In genomic region chr2:52422871-52423610, GRCm38 (mm10) we compare ENCODE assay signal across 9 mouse cellular contexts. TPM values are rescaled to one million over a fixed set of nuclear protein-coding genes. Genes with fewer than 3 reads are reported as not detected.
DNase-seq lines count a peak whose midpoint lies in the region; ATAC-seq and TF ChIP-seq lines count a peak whose summit lies in the region.
"Had no signal": no experiment of that assay in that cellular context is flagged by ENCODE, and none has a peak within 500 bp of the region (broad histone marks: within the 10 kb centered on the region; RNA-seq: fewer than 3 reads in every experiment).

No protein-coding gene starts in this region.

- H3K27me3 ChIP-seq in spleen, adult 2 months (ENCODE audit: control insufficient read depth, insufficient read depth, low read length): no peaks in the 10 kb centered on the region
- no peaks in the 10 kb centered on the region for H3K27me3 ChIP-seq in liver, embryonic 13.5 days

- ATAC-seq in liver, embryonic 13.5 days (ENCODE audit: low read depth): no peak

- peak overlapping the region; percentile 75 for H3K4me2 ChIP-seq in liver, embryonic 13.5 days

- H3K36me3 ChIP-seq in spleen, adult 2 months (ENCODE audit: control insufficient read depth, insufficient read depth, low read length): no peaks in the 10 kb centered on the region
- no peaks in the 10 kb centered on the region for H3K36me3 ChIP-seq in liver, embryonic 13.5 days

- no peak for TF ChIP-seq POLR2A in spleen, adult 2 months (IDR thresholded peaks at IDR 0.05; ENCODE audit: low read depth, low read length)

- no peak for TF ChIP-seq CTCF in gastrocnemius, adult 2 months (IDR thresholded peaks at IDR 0.05)
- no peak for TF ChIP-seq CTCF in spleen, adult 2 months (IDR thresholded peaks at IDR 0.05; ENCODE audit: extremely low read depth, insufficient read depth, insufficient read length, insufficient replicate concordance)

- H3K27ac ChIP-seq in gastrocnemius, adult 2 months: peak overlapping the region; percentile 95
- H3K27ac ChIP-seq in spleen, adult 2 months (ENCODE audit: insufficient read depth, low read length): peak overlapping the region; percentile 25
- H3K27ac ChIP-seq in liver, embryonic 13.5 days: peak overlapping the region; percentile 93

- H3K4me1 ChIP-seq in spleen, adult 2 months (ENCODE audit: control insufficient read depth, insufficient read depth, insufficient read length): peaks cover 20% of the 10 kb centered on the region; the same call in 1 of the 2 replicates
- peaks cover 63% of the 10 kb centered on the region for H3K4me1 ChIP-seq in liver, embryonic 13.5 days (replicated peaks)

- H3K9ac ChIP-seq in liver, embryonic 13.5 days: peak overlapping the region; percentile 95

- 48% methylated on average over 8 of the region's 8 CpGs for WGBS in spleen, adult 2 months
- WGBS in liver, embryonic 13.5 days (ENCODE audit: insufficient replicate concordance): 30% methylated on average over 8 of the region's 8 CpGs

- DNase-seq in gastrocnemius, adult 2 months: no peak
- no peak for DNase-seq in gastrocnemius, postnatal 10 days
- DNase-seq in spleen, adult 2 months (ENCODE audit: low read depth in 1 of 2, low spot score in 2 of 2): no peak
- DNase-seq in spleen, adult 12 weeks (ENCODE audit: low spot score): no peak
- DNase-seq in liver, embryonic 13.5 days: no peak
- DNase-seq in left cerebral cortex, adult 18-20 months (ENCODE audit: low spot score in 2 of 2): no peak
- DNase-seq in adrenal gland, postnatal 14 days: no peak
- no peak for DNase-seq in frontal cortex, postnatal 10 days (ENCODE audit: low spot score in 2 of 2)
- DNase-seq: thymus, postnatal 25 days had no signal

- peak overlapping the region; percentile 100 for H3K4me3 ChIP-seq in gastrocnemius, adult 2 months
- peak overlapping the region; percentile 29; the same call in 1 of the 2 replicates for H3K4me3 ChIP-seq in spleen, adult 2 months (ENCODE audit: extremely low read depth, insufficient read depth, insufficient read length)
- H3K4me3 ChIP-seq in liver, embryonic 13.5 days (replicated peaks): peak overlapping the region; percentile 96

- intact Hi-C loops in gastrocnemius, adult 2 months (cut with DNase I): no loop called here

- H3K9me3 ChIP-seq in liver, embryonic 13.5 days (replicated peaks): no peaks in the 10 kb centered on the region

RNA-seq across cellular contexts. Expression of gene Arl5a, which starts 1.7 kb away (rescaled TPM):
- total RNA-seq in gastrocnemius, adult 2 months (2021): 10 to 100 TPM; 29.9 to 38.6 TPM
- 10 to 100 TPM; 36.5 to 39.7 TPM for total RNA-seq in gastrocnemius, postnatal 10 days (2021)
- 7.0 and 9.6 TPM in 2 replicates for polyA plus RNA-seq in spleen, adult 2 months (2012; rRNA removed)
- 26.1 and 34.8 TPM in 2 replicates for polyA plus RNA-seq in liver, embryonic 13.5 days (2015; fragmentation: Nextera tagmentation; extraction: Ambion mirVana)
- total RNA-seq in left cerebral cortex, adult 18-20 months (2021): 10 to 100 TPM; 62.6 to 69.2 TPM
- 48.4 and 49.6 TPM in 2 replicates for total RNA-seq in adrenal gland, postnatal 14 days (2021)

RNA-seq across cellular contexts. Expression of gene Neb, which starts 44.8 kb away (rescaled TPM):
- 1,000 to 10,000 TPM; 5,559 to 6,662 TPM for total RNA-seq in gastrocnemius, adult 2 months (2021)
- 1,000 to 10,000 TPM; 3,675 to 3,755 TPM for total RNA-seq in gastrocnemius, postnatal 10 days (2021)
- polyA plus RNA-seq in spleen, adult 2 months (2012; rRNA removed): 0.33 and 0.44 TPM in 2 replicates
- 1.6 and 2.6 TPM in 2 replicates for polyA plus RNA-seq in liver, embryonic 13.5 days (2015; fragmentation: Nextera tagmentation; extraction: Ambion mirVana)
- total RNA-seq in left cerebral cortex, adult 18-20 months (2021): under 1 TPM; 0.79 to 0.98 TPM
- total RNA-seq in adrenal gland, postnatal 14 days (2021): 1.2 and 1.4 TPM in 2 replicates

Comparison
In these comparisons a context has a peak if more than half of its experiments do, and no peak if none do; other contexts are left out.
1. H3K27ac ChIP-seq: peak in every context shown above with its lines; median percentile 95 in gastrocnemius, adult 2 months; 93 in liver, embryonic 13.5 days; 25 in spleen, adult 2 months.
2. H3K4me3 ChIP-seq: peak in every context shown above with its lines; median percentile 100 in gastrocnemius, adult 2 months; 96 in liver, embryonic 13.5 days; 29 in spleen, adult 2 months.
3. RNA of gene Neb, which starts 44.8 kb away (total RNA-seq): 5,559 to 6,662 TPM in gastrocnemius, adult 2 months and 3,675 to 3,755 TPM in gastrocnemius, postnatal 10 days; 1.2 to 1.4 TPM in adrenal gland, postnatal 14 days and 0.79 to 0.98 TPM in left cerebral cortex, adult 18-20 months; every median in the first group is over 1,000 times any median in the second.